Mouse (Mus musculus): ENCODE measurements around the gene Chga.

The Chga gene

DNA sequence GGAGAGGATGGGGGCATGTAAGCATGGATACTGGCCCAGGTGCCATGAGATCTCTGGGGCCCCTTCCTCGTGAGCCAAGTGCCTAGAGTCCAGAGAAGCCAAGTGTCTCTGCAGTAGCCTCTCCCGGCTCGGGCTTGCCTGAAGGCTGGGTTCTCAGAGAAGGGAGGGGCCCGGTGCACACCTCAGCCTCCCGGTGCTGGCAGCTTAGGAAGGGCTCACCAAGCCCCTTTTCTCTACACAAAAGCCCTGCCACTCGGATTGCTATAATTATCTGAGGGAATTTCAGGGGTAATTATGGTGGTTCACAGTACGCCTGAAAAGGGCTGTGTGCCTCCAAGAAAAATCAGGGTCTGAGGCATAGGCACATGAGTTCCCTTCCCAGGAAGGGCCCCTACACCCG lies 47.1 kb downstream of the Chga start:
- DNase-seq, result no peak

DNA sequence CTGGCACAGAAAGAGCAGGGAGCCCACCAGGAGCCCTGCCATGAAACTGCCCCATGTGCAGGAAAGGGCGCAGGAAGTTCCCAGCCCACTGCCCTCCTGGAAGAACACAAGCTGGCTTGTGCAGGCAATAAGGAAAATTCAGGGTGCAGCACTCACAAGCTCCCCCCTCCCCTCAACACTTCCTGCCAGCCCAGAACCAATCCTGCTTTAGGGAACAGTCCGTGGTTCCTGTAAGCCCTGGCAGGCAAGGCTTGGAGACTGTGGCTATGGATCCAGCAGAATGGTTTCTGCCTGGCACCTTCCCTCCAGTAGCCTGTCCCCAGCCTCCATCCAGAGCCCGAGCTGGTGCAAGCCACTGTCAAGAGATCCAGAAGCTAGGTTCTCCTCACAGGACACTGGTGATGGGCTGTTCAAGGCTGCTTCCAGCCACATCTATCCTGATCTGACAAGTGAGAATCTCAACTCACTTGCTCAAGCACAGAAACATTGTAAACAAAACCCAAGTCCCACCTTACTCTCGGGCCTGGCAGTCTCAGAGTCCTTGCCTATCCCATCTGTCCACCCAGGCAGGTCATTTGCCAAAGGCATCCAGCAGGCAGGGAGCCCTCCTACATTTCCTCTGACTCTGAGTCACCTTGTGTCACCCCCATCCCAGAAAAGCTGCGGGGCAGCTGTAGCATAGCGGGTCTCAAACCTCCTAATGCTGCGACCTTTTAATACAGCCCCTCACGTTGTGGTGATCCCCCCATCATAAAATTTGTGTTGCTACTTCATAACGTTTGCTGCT lies 47.7 kb downstream of the Chga start:
- DNase-seq, result no peak

DNA sequence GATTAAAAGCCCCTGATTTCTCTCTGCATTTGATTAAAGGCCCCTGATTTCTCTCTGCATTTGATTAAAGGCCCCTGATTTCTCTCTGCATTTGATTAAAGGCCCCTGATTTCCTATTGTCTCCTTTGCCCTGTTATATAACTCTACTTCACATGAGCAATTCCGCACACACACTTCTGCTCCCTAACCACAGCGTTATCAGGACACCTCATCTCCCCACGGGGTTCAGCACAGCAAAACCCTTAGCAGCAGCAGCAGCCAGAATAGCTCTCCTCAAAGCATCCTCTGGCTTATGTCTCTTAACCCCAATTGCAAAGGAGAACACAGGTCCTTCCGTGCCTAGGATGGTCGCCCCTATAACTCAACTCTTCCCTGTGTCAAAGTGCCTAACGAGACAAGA lies 50.8 kb downstream of the Chga start:
- no peak for DNase-seq

DNA sequence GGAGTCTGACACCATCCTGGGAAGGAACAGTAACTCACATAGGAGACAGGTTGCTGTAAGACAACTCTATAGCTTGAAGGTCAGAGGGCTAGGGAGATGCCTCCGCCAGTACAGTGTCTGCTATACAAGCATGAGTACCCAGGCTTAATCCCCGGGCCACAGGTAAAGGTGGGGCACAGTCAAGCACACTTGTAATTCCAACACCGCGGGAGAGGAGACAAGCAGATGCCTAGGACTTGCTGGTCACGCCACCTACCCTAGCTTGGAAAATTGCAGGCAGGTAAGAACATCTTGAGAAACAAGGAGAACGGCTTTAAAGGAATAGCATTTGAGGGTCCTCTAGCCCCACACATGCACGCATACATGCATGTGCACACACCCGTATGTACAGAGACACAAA lies 52.3 kb downstream of the Chga start:
- no peak for DNase-seq

DNA sequence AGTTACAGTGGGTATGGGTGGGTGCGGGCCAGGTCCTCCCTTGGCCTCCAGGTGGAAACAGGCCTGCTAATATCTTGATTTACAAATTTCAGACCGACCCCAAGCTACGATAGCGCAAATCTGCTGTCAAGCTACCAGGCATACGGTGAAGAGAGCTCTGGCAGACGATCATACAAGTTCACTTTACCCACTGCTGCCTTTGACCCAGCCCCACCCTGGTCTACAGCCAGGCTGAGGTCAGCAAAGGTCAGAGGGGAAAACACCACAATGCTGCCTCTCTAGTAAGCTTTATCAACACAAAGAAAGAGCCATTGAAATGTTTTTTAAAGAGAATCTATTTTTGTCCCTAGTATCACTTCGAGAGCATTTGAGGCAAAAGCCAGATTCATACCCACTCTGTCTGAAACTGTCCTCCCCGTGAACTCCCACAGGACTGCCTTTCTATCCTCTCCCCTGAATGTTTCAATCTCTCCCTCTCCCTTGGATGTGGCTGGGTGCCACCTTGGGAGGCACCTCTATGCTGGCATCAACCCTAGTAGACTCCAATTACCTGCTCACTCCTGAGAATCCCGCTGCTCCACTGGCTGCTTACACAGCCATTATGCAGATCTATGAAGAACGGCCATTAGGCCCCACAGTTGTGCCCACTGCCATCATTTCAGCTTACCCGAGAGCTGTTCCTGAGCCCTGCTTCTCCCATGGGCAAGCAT lies 53.2 kb downstream of the Chga start:
- no peak for DNase-seq

DNA sequence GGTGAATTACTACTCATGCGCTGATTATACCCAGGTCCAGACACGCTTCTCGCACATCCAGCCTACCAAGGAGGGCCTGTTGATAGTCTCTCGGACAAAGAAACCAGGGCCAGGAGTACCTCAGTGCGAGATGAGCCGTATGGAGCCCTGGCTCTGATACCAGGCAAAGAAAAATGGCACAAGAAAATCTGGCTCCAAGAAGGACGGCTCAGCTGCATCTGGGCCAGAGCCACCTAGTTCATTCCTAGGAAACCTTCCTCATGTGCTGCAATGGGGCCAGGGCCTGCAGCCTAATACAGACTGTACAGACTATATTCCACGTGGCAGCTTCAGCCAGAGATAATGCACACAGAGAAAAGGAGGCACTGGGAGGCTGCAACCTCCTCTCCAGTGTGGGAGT lies 56.2 kb downstream of the Chga start:
- no peak for DNase-seq

DNA sequence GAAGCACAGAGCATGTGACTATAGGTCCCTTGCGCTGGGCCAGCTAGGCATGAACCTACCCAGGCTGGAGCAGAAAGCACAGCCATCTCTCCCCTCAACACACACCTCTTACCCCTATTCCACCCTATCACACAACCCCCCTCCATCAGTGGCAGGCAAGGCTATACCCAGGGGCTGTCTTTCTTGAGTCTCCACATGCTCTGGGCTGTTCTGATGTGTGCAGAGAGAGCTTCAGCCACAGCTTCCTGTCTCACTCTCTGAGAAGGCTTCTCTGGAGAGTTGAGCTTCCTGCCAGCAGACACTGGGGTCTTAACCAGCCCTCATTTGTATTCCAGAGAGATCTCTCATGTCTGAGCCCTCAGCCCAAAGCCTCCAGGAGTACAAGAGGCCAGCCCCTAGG lies 57.7 kb downstream of the Chga start:
- DNase-seq, result peak; percentile 14 to 21

DNA sequence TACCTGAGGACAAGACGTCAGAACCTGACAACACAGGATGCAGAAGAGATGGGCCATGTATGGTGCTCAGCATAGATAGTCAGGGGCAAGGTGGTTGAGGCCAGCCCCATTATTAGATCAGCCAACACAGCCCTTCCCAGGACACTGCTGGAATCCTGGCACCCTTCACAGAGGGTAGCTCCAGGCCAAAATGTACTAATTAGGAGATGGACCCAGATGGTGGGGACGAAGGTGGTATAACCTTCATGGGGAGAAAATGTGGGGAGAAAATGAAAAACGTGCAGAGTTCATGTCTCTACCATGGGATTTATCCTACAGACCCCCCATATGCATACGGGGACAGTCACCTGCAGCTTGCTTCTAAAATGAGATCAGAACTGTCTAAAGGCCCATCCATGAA lies 58.6 kb downstream of the Chga start:
- no peak for DNase-seq

Measured in spleen, adult 18-20 months (tissue).